Mouse (Mus musculus): ENCODE results near the gene Zcchc4.

DNA sequence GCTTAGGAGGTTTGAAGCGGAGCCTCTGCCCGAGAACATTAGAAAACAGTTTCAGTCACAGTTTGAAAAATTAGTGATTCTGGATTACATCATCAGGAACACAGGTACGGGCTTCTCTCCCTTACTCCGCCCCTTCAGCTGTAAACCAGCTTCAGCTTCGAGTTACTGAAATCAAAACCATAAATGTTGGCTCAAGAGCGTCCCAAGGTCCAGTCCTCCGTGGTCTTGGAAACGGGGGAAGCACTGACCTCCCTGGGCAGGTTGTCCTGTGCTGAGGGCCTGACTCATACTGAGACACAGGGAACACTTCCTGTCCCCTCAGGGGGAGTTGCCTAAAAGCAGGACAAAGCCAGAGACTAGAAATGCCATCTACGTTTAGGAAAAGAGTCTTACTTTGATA, 22.1 kb upstream of the Zcchc4 start:
- TF ChIP-seq POLR2A (IDR thresholded peaks at IDR 0.05; ENCODE audit: borderline replicate concordance, control insufficient read depth, low read depth, low read length) (no peak), CTCF (IDR thresholded peaks at IDR 0.05; ENCODE audit: control insufficient read depth, insufficient read depth, low read length) (no peak)
